Mouse (Mus musculus) limb, embryonic 10.5 days (tissue): ENCODE results near the gene Sclt1. TPM values are rescaled to one million over a fixed set of nuclear protein-coding genes. Genes with fewer than 3 reads are reported as not detected.
A peak's percentile ranks its signal among the peaks of the same experiment; 100 is the strongest.

Source experiments
- DNase-seq: peaks from one replicate; pipeline ENCODE4 v3.0.0-alpha.2; 2017; ENCODE audit warnings: low spot score
- H3K27ac ChIP-seq: fragments of 300-500 bp; sonication (generic); 2 replicates; pipeline ENCODE4 v1.5.1; 2016; ENCODE audit warnings: mild to moderate bottlenecking
- H3K27me3 ChIP-seq: fragments of 300-500 bp; sonication (generic); 2 replicates; pipeline ENCODE4 v1.6.1; 2016; ENCODE audit warnings: low read depth, mild to moderate bottlenecking; ENCODE audit not compliant: poor library complexity, severe bottlenecking
- H3K36me3 ChIP-seq: fragments of 300-500 bp; sonication (generic); 2 replicates; pipeline ENCODE4 v1.6.1; 2016; ENCODE audit warnings: mild to moderate bottlenecking, moderate library complexity
- H3K4me1 ChIP-seq: fragments of 300-500 bp; sonication (generic); 2 replicates; pipeline ENCODE4 v1.6.1; 2016
- H3K4me3 ChIP-seq: fragments of 300-500 bp; sonication (generic); 2 replicates; pipeline ENCODE4 v1.5.1; 2016; ENCODE audit warnings: mild to moderate bottlenecking, moderate library complexity
- H3K9me3 ChIP-seq: fragments of 300-500 bp; sonication (generic); replicated peaks from 2 replicates; pipeline ENCODE4 v1.6.1; 2016; ENCODE audit warnings: mild to moderate bottlenecking
- WGBS: fragments of 180-500 bp; shearing (Covaris S2); methylation state at CpG from one replicate; pipeline ENCODE4 v1.1.7; 2016; 5-methylcytosine and 5-hydroxymethylcytosine counted together
- polyA plus RNA-seq: library from polyadenylated mRNA; unstranded; fragments of >200 nt; fragmentation: Nextera tagmentation; extraction: Ambion mirVana; gene quantifications from 2 replicates; pipeline ENCODE4 v1.2.1, GENCODE M21; 2016

The Sclt1 gene
- polyA plus RNA-seq, 1 experiment from 2014 or later: 29.4 TPM

DNA sequence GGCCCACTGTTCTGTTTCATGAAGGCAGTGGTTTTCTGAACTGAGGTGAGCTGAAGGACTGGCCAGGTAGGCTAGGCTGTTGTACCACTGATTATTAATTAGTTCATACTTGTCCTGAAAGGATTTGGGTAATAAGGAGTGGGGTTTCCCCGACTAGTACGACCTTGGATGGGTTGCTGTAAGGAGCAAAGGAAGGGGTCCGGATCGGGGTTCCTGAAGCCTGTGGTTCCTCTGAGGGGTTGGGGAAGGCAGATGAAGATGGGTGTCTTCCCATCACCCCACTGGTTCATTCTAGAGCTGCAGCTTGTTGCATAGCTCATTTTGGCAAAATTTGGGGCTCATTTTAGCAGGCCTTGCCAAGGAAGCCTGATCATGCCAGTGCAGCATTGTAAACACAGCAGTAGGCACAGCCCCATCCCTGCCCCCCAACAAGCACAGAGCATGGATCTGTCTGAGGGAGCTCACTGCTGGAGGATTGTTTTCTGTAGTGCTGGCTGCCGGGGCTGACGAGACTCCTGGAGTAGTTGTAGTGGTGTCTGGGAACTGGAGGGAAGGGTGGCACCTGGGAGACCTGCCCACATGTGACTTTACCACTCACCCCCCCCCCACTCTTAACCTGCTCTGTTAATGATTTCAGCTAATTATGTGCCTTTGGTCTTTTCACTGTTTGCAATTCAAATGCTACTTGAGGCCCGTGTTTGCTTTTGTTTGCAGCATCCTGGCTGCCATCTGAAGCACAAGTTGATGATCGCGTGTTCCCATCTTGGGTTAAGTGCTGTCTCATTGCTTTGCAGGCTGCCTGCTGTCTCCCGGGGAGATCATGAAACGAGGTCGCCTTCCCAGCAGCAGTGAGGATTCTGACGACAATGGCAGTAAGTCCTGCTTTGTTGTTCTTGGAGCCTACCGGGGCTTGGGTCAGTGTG lies 161.7 kb downstream of the Sclt1 start:
- no peaks in the 10 kb centered on the region for H3K27me3 ChIP-seq
- peaks cover 51% of the 10 kb centered on the region for H3K4me1 ChIP-seq
- DNase-seq: no peak
- WGBS: 57% methylated on average over 14 of the region's 14 CpGs
- peak overlapping the region; percentile 12; the same call in 1 of the 2 replicates for H3K27ac ChIP-seq
- no peaks in the 10 kb centered on the region for H3K9me3 ChIP-seq
- no peaks in the 10 kb centered on the region for H3K36me3 ChIP-seq
- no peak overlapping the region for H3K4me3 ChIP-seq

DNA sequence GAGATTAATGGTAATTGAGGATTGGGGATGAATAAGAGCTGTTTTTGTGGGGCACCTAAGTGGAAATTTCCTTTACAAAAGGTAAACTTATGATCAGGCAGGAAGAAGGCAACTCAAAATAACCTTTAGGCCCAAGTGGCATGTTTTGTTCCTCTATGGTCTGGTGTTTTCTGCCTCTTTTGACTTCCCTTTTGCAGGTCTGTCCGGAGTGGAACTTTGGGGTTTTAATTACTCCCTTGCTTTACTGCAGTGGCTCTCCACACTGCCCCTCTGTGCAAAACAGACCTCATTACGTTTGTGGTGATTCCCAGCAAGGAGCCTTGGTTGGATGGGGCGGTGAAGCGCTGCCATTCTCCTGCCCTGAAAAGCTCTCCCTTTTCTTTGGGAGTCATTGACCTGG lies 162.4 kb downstream of the Sclt1 start:
- H3K9me3 ChIP-seq: no peaks in the 10 kb centered on the region
- no peak for DNase-seq
- no peak overlapping the region for H3K27ac ChIP-seq
- 52% methylated on average over 4 of the region's 4 CpGs for WGBS
- no peak overlapping the region for H3K4me3 ChIP-seq
- peaks cover 59% of the 10 kb centered on the region for H3K4me1 ChIP-seq
- no peaks in the 10 kb centered on the region for H3K36me3 ChIP-seq
- no peaks in the 10 kb centered on the region for H3K27me3 ChIP-seq

DNA sequence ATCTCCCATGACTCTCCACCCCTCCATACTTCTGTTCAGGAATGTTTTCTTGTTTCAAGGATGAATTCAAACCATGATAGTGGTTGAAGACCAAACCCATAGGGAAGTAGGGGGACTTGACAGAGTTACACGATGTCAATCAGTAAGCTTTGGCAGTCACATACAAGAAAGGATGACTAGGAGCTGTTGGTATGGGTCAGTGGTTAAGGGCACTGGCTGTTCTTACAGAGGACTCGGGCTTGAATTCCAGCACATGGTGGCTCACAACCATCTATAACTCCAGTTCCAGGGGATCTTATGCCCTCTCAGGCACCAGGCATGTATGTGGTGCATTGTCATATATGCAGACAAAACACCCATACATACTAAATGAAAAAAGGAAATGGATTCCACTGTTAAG lies 165.1 kb downstream of the Sclt1 start:
- Histone ChIP-seq H3K4me1 (peaks cover 63% of the 10 kb centered on the region), H3K4me3 (no peak overlapping the region), H3K27ac (no peak overlapping the region), H3K27me3 (no peaks in the 10 kb centered on the region), H3K36me3 (no peaks in the 10 kb centered on the region), H3K9me3 (no peaks in the 10 kb centered on the region)
- 92% methylated on average over 2 of the region's 2 CpGs for WGBS
- no peak for DNase-seq

Other genes with a start within 250 kb of the Sclt1 start
- 16.4 and 17.6 TPM in 2 replicates for gene Jade1, start 186.8 kb downstream of the Sclt1 start, polyA plus RNA-seq
- gene D3Ertd751e, start 97 bp upstream of the Sclt1 start, polyA plus RNA-seq: 16.0 and 19.2 TPM in 2 replicates